Mouse (Mus musculus) CH12.LX (cell line): Measurements from ENCODE around the gene Irf4. TPM values are rescaled to one million over a fixed set of nuclear protein-coding genes. Genes with fewer than 3 reads are reported as not detected.

ENCODE experiments used
- DNase-seq: peaks from one replicate; pipeline ENCODE4 v3.0.0-alpha.2; 2013; ENCODE audit errors: extremely low read depth
- H3K27ac ChIP-seq: 2 replicates; pipeline ENCODE4 v1.5.1; 2012; ENCODE audit warnings: low read depth, mild to moderate bottlenecking, control low read depth, moderate library complexity; ENCODE audit not compliant: insufficient read depth
- H3K27me3 ChIP-seq: replicated peaks from 2 replicates; pipeline ENCODE3; 2012; ENCODE audit warnings: inconsistent platforms
- H3K36me3 ChIP-seq, 2 experiments: replicated peaks in 1 of 2; 2 replicates each; pipeline versions ENCODE3 to v1.6.1; 2012; ENCODE audit warnings: inconsistent platforms in 1 of 2, low read length in 1 of 2, mild to moderate bottlenecking in 1 of 2, mixed read lengths in 1 of 2, moderate library complexity in 1 of 2; ENCODE audit not compliant: control insufficient read depth in 1 of 2, insufficient read depth in 1 of 2
- H3K4me1 ChIP-seq, 2 experiments: 2 replicates each; pipeline ENCODE4 v1.6.1; 2012; ENCODE audit warnings: inconsistent platforms in 1 of 2, moderate library complexity in 1 of 2; ENCODE audit not compliant: insufficient read depth in 2 of 2, control insufficient read depth in 1 of 2
- H3K4me2 ChIP-seq: 2 replicates; pipeline ENCODE4 v1.6.1; 2012; ENCODE audit warnings: low read depth, mild to moderate bottlenecking, control low read depth; ENCODE audit not compliant: poor library complexity, insufficient read depth, severe bottlenecking
- H3K4me3 ChIP-seq, 3 experiments: fragments of 150-350 bp in 1 of 3; sonication (generic) in 1 of 3; replicated peaks in 1 of 3; 2 replicates each; pipeline versions ENCODE3 to v1.5.1; 2011 to 2012; ENCODE audit warnings: low read depth in 2 of 3, low read length in 2 of 3, mild to moderate bottlenecking in 2 of 3, moderate library complexity in 2 of 3, control low read depth in 1 of 3, improper control_type of control experiment in 1 of 3, inconsistent platforms in 1 of 3, mixed read lengths in 1 of 3; ENCODE audit not compliant: poor library complexity in 1 of 3
- H3K79me2 ChIP-seq: replicated peaks from 2 replicates; pipeline ENCODE4 v1.6.1; 2012; ENCODE audit warnings: mild to moderate bottlenecking, moderate library complexity; ENCODE audit not compliant: control insufficient read depth, poor library complexity, insufficient read depth, severe bottlenecking; ENCODE audit errors: extremely low read depth
- H3K9ac ChIP-seq: 2 replicates; pipeline ENCODE4 v1.6.1; 2012; ENCODE audit warnings: low read depth, mild to moderate bottlenecking, control low read depth, moderate library complexity; ENCODE audit not compliant: insufficient read depth
- H3K9me3 ChIP-seq: replicated peaks from 2 replicates; pipeline ENCODE3; 2012; ENCODE audit warnings: low read length, inconsistent platforms, mixed read lengths
- CHD1 ChIP-seq: IDR thresholded peaks from 2 replicates; pipeline ENCODE4 v1.6.1; 2012; ENCODE audit warnings: low read depth, low read length, improper control_type of control experiment, inconsistent platforms
- ELF1 ChIP-seq: IDR thresholded peaks from 2 replicates; pipeline ENCODE4 v1.6.1; 2014; ENCODE audit warnings: low read depth, mild to moderate bottlenecking, inconsistent platforms, low read length, improper control_type of control experiment
- EP300 ChIP-seq: IDR thresholded peaks from 2 replicates; pipeline ENCODE4 v1.6.1; 2011; ENCODE audit warnings: low read length, improper control_type of control experiment
- ETS1 ChIP-seq: conservative IDR thresholded peaks from 2 replicates; pipeline ENCODE4 v1.6.1; 2012; ENCODE audit warnings: low read depth, mild to moderate bottlenecking, inconsistent platforms, low read length, improper control_type of control experiment, moderate library complexity
- GABPA ChIP-seq: IDR thresholded peaks from 2 replicates; pipeline ENCODE4 v1.6.1; 2012; ENCODE audit warnings: low read depth, low read length, improper control_type of control experiment, inconsistent platforms; ENCODE audit not compliant: insufficient replicate concordance
- JUN ChIP-seq: IDR thresholded peaks from 2 replicates; pipeline ENCODE4 v1.6.1; 2011; ENCODE audit warnings: low read depth, mild to moderate bottlenecking, low read length, improper control_type of control experiment, moderate library complexity; ENCODE audit not compliant: insufficient read depth
- MEF2A ChIP-seq: IDR thresholded peaks from 2 replicates; pipeline ENCODE4 v1.6.1; 2014; ENCODE audit warnings: low read depth, mild to moderate bottlenecking, inconsistent platforms, low read length, improper control_type of control experiment, borderline replicate concordance
- NRF1 ChIP-seq: IDR thresholded peaks from 2 replicates; pipeline ENCODE4 v1.6.1; 2014; ENCODE audit warnings: low read depth, mild to moderate bottlenecking, inconsistent platforms, low read length, improper control_type of control experiment, moderate library complexity
- POLR2A ChIP-seq: IDR thresholded peaks from 2 replicates; pipeline ENCODE4 v1.6.1; 2011; ENCODE audit warnings: low read depth, mild to moderate bottlenecking, improper control_type of control experiment, low read length
- RAD21 ChIP-seq: IDR thresholded peaks from 2 replicates; pipeline ENCODE4 v1.6.1; 2011; ENCODE audit warnings: low read depth, mild to moderate bottlenecking, low read length, improper control_type of control experiment, moderate library complexity
- SMC3 ChIP-seq: IDR thresholded peaks from 2 replicates; pipeline ENCODE4 v1.6.1; 2011; ENCODE audit warnings: low read depth, low read length, improper control_type of control experiment
- USF1 ChIP-seq: IDR thresholded peaks from 2 replicates; pipeline ENCODE4 v1.6.1; 2014; ENCODE audit warnings: low read depth, mild to moderate bottlenecking, inconsistent platforms, low read length, improper control_type of control experiment
- ZC3H11A ChIP-seq: IDR thresholded peaks from 2 replicates; pipeline ENCODE4 v1.6.1; 2012; ENCODE audit warnings: low read depth, mild to moderate bottlenecking, inconsistent platforms, low read length, improper control_type of control experiment
- dilution Hi-C: fragments of 300-500 bp; cut with MboI; formaldehyde crosslinking; loops from 2 replicates; pipeline ENCODE4 v1.14.3; 2020; ENCODE audit warnings: low sequenced_read_pairs; ENCODE audit not compliant: extremely low pct_unique_long_range_greater_than_20kb, extremely low pct_ligation_motif_present
- in situ Hi-C: fragments of 300-500 bp; cut with MboI; formaldehyde crosslinking; loops from 3 replicates; pipeline ENCODE4 v1.14.3; 2019; ENCODE audit warnings: low sequenced_read_pairs, low pct_ligation_motif_present, low pct_unique_long_range_greater_than_20kb, mixed read lengths
- polyA plus RNA-seq: library from polyadenylated mRNA; unstranded; fragments of >175 nt; gene quantifications from 2 replicates; pipeline ENCODE4 v1.2.1, GENCODE M21; 2012; ENCODE audit warnings: low read depth; ENCODE audit not compliant: insufficient read length
- total RNA-seq, 2 experiments: library from RNA; depleted of rRNA; stranded (reverse); fragments of 300-350 nt in 1 of 2; fragments of >200 nt in 1 of 2; gene quantifications; 2 replicates each; pipeline ENCODE4 v1.2.3; 2012 to 2014

Irf4 gene
- total and polyA plus RNA-seq, 3 experiments = 81.7 to 142 (median 115) TPM

DNA sequence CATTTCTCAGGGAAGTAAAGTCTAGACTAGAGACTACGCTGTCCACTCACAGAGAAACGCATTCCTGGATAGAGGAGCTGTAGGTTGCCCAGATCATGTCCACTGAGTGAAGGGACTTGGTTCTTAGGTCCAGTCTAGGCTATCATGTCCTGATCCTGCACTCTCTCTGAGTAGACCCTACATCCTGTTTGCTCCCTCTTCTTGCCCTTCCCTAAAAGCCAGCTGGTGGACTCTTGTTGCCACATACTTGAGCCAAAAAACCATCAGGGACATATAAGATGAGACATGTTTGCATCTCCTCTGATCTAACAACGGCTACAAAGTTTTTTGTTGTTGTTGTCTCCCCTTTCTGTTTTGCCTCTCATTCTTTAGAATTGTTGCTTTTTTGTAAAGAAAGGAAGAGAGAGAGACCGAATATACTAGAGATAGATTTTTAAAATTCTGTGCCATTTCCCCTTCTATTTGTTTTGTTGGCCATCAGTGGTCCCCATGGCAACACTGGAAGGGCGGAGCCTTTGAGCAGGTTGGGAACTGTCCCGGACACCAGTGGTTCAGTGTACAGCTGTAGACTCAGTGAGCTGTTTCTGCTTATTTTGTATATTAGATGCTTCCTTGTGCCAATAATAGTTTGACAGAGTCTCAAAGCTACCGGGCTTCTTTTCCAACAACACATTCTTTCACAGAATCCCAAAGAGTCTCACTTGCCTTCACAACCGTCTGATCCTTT, 15.2 kb downstream of the Irf4 start:
- in situ Hi-C loops (no loop called here), dilution Hi-C loops (no loop called here)
- Histone ChIP-seq H3K9ac (no peak overlapping the region), H3K36me3 (peaks cover 67 to 75% of the 10 kb centered on the region in 2 experiments), H3K4me1 (peaks cover 18 to 81% of the 10 kb centered on the region in 2 experiments), H3K9me3 (no peaks in the 10 kb centered on the region), H3K4me3 (no peak overlapping the region), H3K27ac (peak overlapping the region; percentile 28; the same call in 1 of the 2 replicates), H3K27me3 (no peaks in the 10 kb centered on the region), H3K4me2 (no peak overlapping the region), H3K79me2 (peaks cover 34% of the 10 kb centered on the region)
- TF ChIP-seq ETS1 (no peak), SMC3 (no peak), MEF2A (no peak), RAD21 (no peak), POLR2A (no peak; the same call in 1 of the 2 replicates), NRF1 (no peak)
- DNase-seq = no peak

DNA sequence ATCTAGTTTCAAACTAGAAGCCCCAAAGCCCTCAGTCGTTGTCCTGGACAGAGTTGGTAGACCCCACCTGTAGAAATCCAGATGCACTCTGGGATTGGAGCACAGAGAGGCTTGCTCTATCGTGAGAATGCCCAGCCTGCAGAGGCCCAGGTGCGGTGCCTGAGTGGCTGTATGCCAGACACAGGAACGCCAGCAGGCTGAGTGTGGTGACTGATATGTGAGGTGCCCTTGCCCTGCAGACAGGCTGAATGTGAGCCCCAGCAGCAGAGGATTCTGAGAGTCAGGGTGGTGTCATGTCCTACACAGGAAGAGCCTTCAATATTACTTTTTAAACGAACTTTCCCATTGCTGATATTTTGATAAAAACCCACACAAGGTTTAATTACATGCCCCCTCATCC, 16.9 kb downstream of the Irf4 start:
- no peak overlapping the region for H3K27ac ChIP-seq
- peaks cover 17% of the 10 kb centered on the region for H3K79me2 ChIP-seq
- H3K4me3 ChIP-seq = no peak overlapping the region
- TF ChIP-seq GABPA (no peak), JUN (no peak), POLR2A (peak; percentile 28), ZC3H11A (no peak), ELF1 (no peak), EP300 (no peak), CHD1 (no peak), USF1 (no peak)
- peaks cover 49 to 58% of the 10 kb centered on the region in 2 experiments for H3K36me3 ChIP-seq
- H3K9me3 ChIP-seq = no peaks in the 10 kb centered on the region
- H3K27me3 ChIP-seq = no peaks in the 10 kb centered on the region
- dilution Hi-C loops (no loop called here), in situ Hi-C loops (no loop called here)
- no peak for DNase-seq
- H3K9ac ChIP-seq = no peak overlapping the region
- H3K4me1 ChIP-seq = peaks cover 20 to 69% of the 10 kb centered on the region in 2 experiments
- H3K4me2 ChIP-seq = no peak overlapping the region
